8 mouse cellular contexts compared by ENCODE assay signal in the genomic region with DNA sequence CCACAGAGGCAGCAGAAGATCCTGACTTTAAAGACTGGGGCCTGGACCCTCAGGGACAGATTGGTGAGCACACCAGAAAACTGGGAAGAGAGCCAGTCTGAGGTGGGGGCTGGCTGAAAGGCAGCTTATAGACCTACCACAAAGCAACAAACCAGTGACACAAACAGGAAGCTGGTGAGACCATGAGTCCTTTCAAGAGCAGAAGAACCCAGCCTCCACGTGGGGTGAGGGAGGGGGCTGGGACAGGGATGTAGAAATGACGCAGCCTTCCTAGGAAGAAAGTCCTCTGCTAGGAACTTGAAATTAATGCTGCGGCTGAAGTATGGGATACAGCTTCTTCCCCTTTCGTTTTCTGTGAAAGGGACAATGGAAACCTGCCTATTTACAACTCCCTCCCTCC.
DNase-seq lines count a peak whose midpoint lies in the region; ATAC-seq lines count a peak whose summit lies in the region.

No protein-coding gene starts in this region.

- ATAC-seq in hindbrain, embryonic 12.5 days (ENCODE audit: low FRiP score) = no peak
- ATAC-seq in embryonic facial prominence, embryonic 14.5 days (ENCODE audit: low read depth) = 0 out of 2 replicates have a peak, but pooled peaks have one; percentile 12
- ATAC-seq in megakaryocyte, adult 5-6 weeks (ENCODE audit: poor library complexity, severe bottlenecking) = peak; percentile 93
- no peak for ATAC-seq in erythroid progenitor cell, adult 5-6 weeks (replicated peaks; ENCODE audit: low FRiP score, poor library complexity, severe bottlenecking)

- no peaks in the 10 kb centered on the region for H3K9me3 ChIP-seq in hindbrain, embryonic 10.5 days
- H3K9me3 ChIP-seq in hindbrain, embryonic 12.5 days (replicated peaks) = no peaks in the 10 kb centered on the region
- H3K9me3 ChIP-seq in embryonic facial prominence, embryonic 14.5 days (ENCODE audit: control insufficient read depth, low read length) = no peaks in the 10 kb centered on the region

- peaks cover 54% of the 10 kb centered on the region for H3K4me1 ChIP-seq in hindbrain, embryonic 10.5 days (replicated peaks)
- peaks cover 23% of the 10 kb centered on the region for H3K4me1 ChIP-seq in hindbrain, embryonic 12.5 days
- H3K4me1 ChIP-seq in embryonic facial prominence, embryonic 14.5 days (ENCODE audit: control insufficient read depth, insufficient read depth, low read length) = peaks cover 22% of the 10 kb centered on the region

- no peak overlapping the region for H3K4me3 ChIP-seq in hindbrain, embryonic 10.5 days
- no peak overlapping the region for H3K4me3 ChIP-seq in hindbrain, embryonic 12.5 days
- no peak overlapping the region for H3K4me3 ChIP-seq in embryonic facial prominence, embryonic 14.5 days (ENCODE audit: low read depth, low read length)

- H3K27me3 ChIP-seq in hindbrain, embryonic 10.5 days (ENCODE audit: insufficient read depth, poor library complexity, severe bottlenecking) = no peaks in the 10 kb centered on the region
- no peaks in the 10 kb centered on the region for H3K27me3 ChIP-seq in hindbrain, embryonic 12.5 days
- no peaks in the 10 kb centered on the region; the same call in 1 of the 2 replicates for H3K27me3 ChIP-seq in embryonic facial prominence, embryonic 14.5 days (replicated peaks; ENCODE audit: control insufficient read depth, insufficient read depth, low read length)

- no peak for DNase-seq in hindbrain, embryonic 10.5 days (ENCODE audit: low spot score)
- peak; percentile 65 for DNase-seq in CD4-positive helper T cell, adult 2 months (ENCODE audit: low read depth, low spot score)
- DNase-seq in embryonic facial prominence, embryonic 14.5 days (ENCODE audit: low spot score) = no peak
- no peak for DNase-seq in heart, adult 9 months (ENCODE audit: low spot score in 2 of 2)
- DNase-seq in gastrocnemius, postnatal 10 days = no peak

- H3K27ac ChIP-seq in hindbrain, embryonic 10.5 days = peak overlapping the region; percentile 53
- no peak overlapping the region for H3K27ac ChIP-seq in hindbrain, embryonic 12.5 days
- H3K27ac ChIP-seq in embryonic facial prominence, embryonic 14.5 days (replicated peaks; ENCODE audit: low read depth, low read length) = no peak overlapping the region

- WGBS in hindbrain, embryonic 10.5 days = 61% methylated on average over 4 of the region's 4 CpGs
- 64% methylated on average over 4 of the region's 4 CpGs for WGBS in hindbrain, embryonic 12.5 days
- WGBS in embryonic facial prominence, embryonic 14.5 days = 46% methylated on average over 4 of the region's 4 CpGs

- no peaks in the 10 kb centered on the region for H3K36me3 ChIP-seq in hindbrain, embryonic 10.5 days
- no peaks in the 10 kb centered on the region for H3K36me3 ChIP-seq in hindbrain, embryonic 12.5 days
- H3K36me3 ChIP-seq in embryonic facial prominence, embryonic 14.5 days (ENCODE audit: control insufficient read depth, insufficient read depth, low read length) = no peaks in the 10 kb centered on the region

- no peak overlapping the region for H3K9ac ChIP-seq in hindbrain, embryonic 12.5 days
- no peak overlapping the region for H3K9ac ChIP-seq in embryonic facial prominence, embryonic 14.5 days (ENCODE audit: low read depth, low read length)

- H3K4me2 ChIP-seq in hindbrain, embryonic 12.5 days (replicated peaks) = no peak overlapping the region
- H3K4me2 ChIP-seq in embryonic facial prominence, embryonic 14.5 days (ENCODE audit: low read depth, low read length) = no peak overlapping the region

Comparison
In these comparisons a context has a peak if more than half of its experiments do, and no peak if none do; other contexts are left out.
1. ATAC-seq: peak in embryonic facial prominence, embryonic 14.5 days (single experiment) and megakaryocyte, adult 5-6 weeks (single experiment); none in hindbrain, embryonic 12.5 days (single experiment) and erythroid progenitor cell, adult 5-6 weeks (single experiment).